Mouse (Mus musculus): Measurements from ENCODE around the gene Olfr145. TPM values are rescaled to one million over a fixed set of nuclear protein-coding genes. Genes with fewer than 3 reads are reported as not detected.

The Olfr145 gene
- polyA plus RNA-seq, 1 experiment from 2014 or later = not detected

Other genes with a start within 250 kb of the Olfr145 start
- gene Tbrg1, start 239.4 kb upstream of the Olfr145 start, polyA plus RNA-seq (2014; fragmentation: Nextera tagmentation; extraction: Ambion mirVana) = 97.4 and 98.2 TPM in 2 replicates
- gene Panx3, start 227.5 kb upstream of the Olfr145 start, polyA plus RNA-seq (2014; fragmentation: Nextera tagmentation; extraction: Ambion mirVana) = not detected in 2 replicates
- gene Olfr160, start 180.5 kb upstream of the Olfr145 start, polyA plus RNA-seq (2014; fragmentation: Nextera tagmentation; extraction: Ambion mirVana) = not detected in 2 replicates
- gene Olfr874, start 151.6 kb upstream of the Olfr145 start, polyA plus RNA-seq (2014; fragmentation: Nextera tagmentation; extraction: Ambion mirVana) = not detected in 2 replicates
- not detected in 2 replicates for gene Olfr875, start 124.9 kb upstream of the Olfr145 start, polyA plus RNA-seq (2014; fragmentation: Nextera tagmentation; extraction: Ambion mirVana)
- gene Olfr876, start 93.7 kb upstream of the Olfr145 start, polyA plus RNA-seq (2014; fragmentation: Nextera tagmentation; extraction: Ambion mirVana) = not detected in 2 replicates
- gene Olfr877, start 42.5 kb upstream of the Olfr145 start, polyA plus RNA-seq (2014; fragmentation: Nextera tagmentation; extraction: Ambion mirVana) = not detected in 2 replicates
- gene Olfr878, start 21.1 kb downstream of the Olfr145 start, polyA plus RNA-seq (2014; fragmentation: Nextera tagmentation; extraction: Ambion mirVana) = not detected in 2 replicates
- gene Olfr881, start 95.1 kb downstream of the Olfr145 start, polyA plus RNA-seq (2014; fragmentation: Nextera tagmentation; extraction: Ambion mirVana) = not detected in 2 replicates
- gene Olfr883, start 129.1 kb downstream of the Olfr145 start, polyA plus RNA-seq (2014; fragmentation: Nextera tagmentation; extraction: Ambion mirVana) = not detected in 2 replicates
- not detected in 2 replicates for gene Olfr884, start 149.8 kb downstream of the Olfr145 start, polyA plus RNA-seq (2014; fragmentation: Nextera tagmentation; extraction: Ambion mirVana)
- gene Olfr885, start 164.6 kb downstream of the Olfr145 start, polyA plus RNA-seq (2014; fragmentation: Nextera tagmentation; extraction: Ambion mirVana) = not detected in 2 replicates
- not detected in 2 replicates for gene Olfr887, start 187.3 kb downstream of the Olfr145 start, polyA plus RNA-seq (2014; fragmentation: Nextera tagmentation; extraction: Ambion mirVana)
- not detected in 2 replicates for gene Olfr888, start 211.4 kb downstream of the Olfr145 start, polyA plus RNA-seq (2014; fragmentation: Nextera tagmentation; extraction: Ambion mirVana)
- 0.04 and 0.06 TPM in 2 replicates for gene Olfr889, start 218.5 kb downstream of the Olfr145 start, polyA plus RNA-seq (2014; fragmentation: Nextera tagmentation; extraction: Ambion mirVana)
- not detected in 2 replicates for gene Olfr890, start 245.8 kb downstream of the Olfr145 start, polyA plus RNA-seq (2014; fragmentation: Nextera tagmentation; extraction: Ambion mirVana)